Mouse (Mus musculus): ENCODE measurements around the gene Map4.
"Not testable (repeated sequence)": the region's sequence is repeated elsewhere in the genome, so short reads cannot be mapped to it uniquely, and the experiment has no call there.

The Map4 gene

DNA sequence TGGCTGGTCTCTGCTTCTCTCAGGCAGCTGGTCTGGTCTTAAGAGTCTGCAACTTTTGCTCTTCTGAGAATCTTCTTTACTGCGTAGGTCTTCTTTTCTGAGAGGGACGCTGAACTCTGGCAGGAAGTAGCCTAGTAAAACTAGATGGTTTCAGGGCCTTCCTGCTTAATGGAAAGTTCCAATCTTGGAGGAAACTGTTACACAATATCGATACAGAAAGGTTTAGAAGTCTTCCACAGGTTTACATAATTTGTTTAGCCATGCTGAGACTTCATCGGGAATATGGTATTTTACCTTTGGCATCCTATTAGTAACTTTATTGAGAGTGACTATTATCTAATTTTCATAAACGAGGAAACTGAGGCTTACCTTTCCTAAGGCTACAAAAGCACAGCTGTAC is 1.2 kb upstream of the Map4 start:
- DNase-seq = no peak

DNA sequence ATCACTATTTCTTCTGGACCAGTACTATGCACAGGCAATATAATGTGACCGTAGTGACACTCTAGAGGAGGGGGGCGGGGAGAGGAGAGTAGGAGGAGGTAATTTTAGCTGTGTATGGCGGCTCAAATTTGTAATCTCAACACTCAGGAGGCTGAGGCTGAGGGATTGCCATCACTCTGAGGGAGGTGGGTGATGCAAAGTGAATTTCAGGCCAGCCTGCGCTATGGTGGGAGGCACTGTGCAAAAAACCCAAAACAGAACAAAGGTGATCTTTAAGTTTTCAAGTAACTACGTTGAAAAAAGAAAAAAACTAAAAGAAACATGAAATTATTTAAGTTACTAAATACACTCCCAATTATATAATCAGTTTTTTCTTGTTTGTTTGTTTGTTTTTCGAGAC is 508 bp upstream of the Map4 start:
- DNase-seq = no peak

GRCm38 (mm10) chr9:109932361-109932755 is 1.1 kb downstream of the Map4 start:
- peak; percentile 57 for DNase-seq

- peak; percentile 67 for DNase-seq
These were observed 1.6 kb downstream of the Map4 start for GRCm38 (mm10) chr9:109932756-109933375.

DNA sequence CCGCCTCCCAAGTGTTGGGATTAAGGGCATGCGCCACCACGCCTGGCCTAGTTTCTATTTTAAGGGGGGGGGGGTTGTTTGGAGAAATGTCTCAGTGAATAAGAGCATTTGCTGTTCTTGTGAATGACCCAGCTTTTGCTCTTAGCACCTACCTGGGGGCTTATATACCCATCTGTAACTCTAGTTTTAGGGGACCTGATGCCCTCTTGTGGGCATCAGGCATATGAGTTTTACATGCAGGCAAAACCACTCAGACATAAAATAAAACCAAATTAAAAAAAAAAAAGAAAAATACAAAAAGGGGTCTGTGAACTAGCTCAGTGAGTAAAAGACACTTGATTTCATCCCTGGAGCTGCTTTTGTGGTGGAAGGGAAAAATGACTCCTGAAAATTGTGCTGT is 8.1 kb downstream of the Map4 start:
- peak; percentile 27 for DNase-seq

- DNase-seq = no peak
These were observed 11.5 kb downstream of the Map4 start for GRCm38 (mm10) chr9:109942796-109943195.

DNA sequence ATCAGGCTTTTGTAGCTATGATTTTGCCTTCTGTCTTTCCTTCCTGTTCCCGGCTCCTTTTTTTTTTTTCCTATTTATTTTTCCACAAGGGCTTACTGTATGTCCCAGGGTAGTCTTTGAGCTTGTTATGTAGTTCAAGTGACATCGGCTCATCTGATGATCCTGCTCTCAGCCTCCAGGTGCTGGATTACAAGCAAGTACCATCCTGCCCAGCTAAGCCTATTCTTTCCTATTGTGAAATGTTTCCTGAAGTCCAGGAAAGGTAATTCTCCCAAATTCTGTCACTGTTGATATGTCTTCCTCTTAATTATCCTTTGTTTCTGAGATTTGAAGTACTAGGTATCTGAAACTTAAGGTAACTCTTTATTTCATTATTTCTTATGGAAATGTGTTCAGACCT is 13.5 kb downstream of the Map4 start:
- DNase-seq = no peak

GRCm38 (mm10) chr9:109948546-109948945 is 17.3 kb downstream of the Map4 start:
- no peak for DNase-seq

DNA sequence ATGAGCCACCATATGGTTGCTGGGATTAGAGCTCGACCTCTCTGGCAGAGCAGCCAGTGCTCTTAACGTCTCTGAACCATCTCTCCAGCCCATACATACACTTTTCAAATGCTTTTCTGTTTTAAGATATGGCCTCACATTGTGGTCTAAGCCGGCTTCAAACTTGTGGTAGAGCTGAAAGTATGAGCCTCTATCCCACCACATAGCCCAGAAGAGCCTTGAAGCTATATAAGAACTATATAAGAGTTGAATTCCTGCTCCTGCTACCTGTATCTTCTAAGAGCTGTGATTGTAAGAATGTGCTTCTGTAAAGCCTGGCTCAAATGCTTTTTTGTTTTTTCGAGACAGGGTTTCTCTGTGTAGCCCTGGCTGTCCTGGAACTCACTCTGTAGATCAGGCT is 18.5 kb downstream of the Map4 start:
- peak; percentile 14 for DNase-seq

GRCm38 (mm10) chr9:109953538-109953937 is 22.3 kb downstream of the Map4 start:
- no peak for DNase-seq

DNA sequence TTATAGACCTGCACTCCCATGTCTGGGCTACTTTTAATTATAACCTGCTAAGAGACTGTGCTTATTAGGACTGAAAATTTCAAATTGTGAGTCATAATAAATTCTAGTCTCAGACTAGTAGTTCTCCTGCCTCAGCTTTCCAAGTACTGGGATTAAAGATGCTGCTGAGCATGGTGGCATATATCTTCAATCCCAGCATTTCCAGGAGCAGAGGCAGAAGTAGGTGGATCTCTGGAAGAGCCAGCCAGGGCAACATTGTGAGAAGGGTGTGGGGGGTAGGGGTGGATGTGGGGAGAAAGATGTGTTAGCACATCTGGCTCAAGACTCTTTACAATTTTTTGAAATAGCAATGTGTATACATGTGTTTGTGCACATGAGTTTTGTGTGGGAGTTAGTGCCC is 23.4 kb downstream of the Map4 start:
- DNase-seq = no peak

- no peak for DNase-seq
These were observed 28.3 kb downstream of the Map4 start for GRCm38 (mm10) chr9:109959456-109960150.

GRCm38 (mm10) chr9:109960593-109960992 is 29.3 kb downstream of the Map4 start:
- DNase-seq = no peak

GRCm38 (mm10) chr9:109964761-109965160 is 33.5 kb downstream of the Map4 start:
- DNase-seq = no peak

DNA sequence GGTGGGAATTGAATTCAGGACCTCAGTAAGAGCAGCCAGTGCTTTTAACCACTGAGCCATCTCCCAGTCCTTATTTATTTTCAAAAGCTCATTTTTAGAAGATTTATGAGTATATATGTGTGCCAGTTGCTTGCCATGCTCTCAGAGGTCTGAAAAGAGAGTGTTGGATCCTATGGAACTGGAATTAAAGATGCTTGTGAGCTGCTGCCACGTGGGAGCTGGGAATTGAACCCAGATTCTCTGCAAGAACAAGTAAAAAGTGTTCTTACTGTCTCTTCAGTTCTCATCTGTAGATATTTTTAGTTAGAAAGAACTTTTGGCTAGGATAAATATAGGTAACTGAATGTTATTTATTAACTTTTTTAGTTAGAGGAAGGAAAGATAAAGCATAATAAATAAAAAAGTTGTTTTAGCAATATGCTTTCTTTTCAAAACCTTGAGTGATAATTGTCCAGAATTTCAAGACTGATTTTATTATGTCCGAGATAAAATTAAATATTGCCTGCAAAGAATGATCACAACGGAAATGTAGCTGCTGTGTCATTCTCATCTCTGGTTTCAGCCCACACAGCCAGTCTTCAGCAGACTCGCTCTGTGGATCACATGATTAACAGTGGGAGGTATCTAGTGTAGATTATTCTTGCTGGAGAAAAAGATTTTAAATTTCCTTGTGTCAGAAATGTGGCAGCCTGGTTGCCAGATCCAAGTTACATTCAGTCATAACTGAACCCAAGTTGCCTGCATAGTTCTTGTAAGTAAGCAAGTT is 37.3 kb downstream of the Map4 start:
- DNase-seq = no peak

GRCm38 (mm10) chr9:109969181-109969580 is 37.9 kb downstream of the Map4 start:
- no peak for DNase-seq

DNA sequence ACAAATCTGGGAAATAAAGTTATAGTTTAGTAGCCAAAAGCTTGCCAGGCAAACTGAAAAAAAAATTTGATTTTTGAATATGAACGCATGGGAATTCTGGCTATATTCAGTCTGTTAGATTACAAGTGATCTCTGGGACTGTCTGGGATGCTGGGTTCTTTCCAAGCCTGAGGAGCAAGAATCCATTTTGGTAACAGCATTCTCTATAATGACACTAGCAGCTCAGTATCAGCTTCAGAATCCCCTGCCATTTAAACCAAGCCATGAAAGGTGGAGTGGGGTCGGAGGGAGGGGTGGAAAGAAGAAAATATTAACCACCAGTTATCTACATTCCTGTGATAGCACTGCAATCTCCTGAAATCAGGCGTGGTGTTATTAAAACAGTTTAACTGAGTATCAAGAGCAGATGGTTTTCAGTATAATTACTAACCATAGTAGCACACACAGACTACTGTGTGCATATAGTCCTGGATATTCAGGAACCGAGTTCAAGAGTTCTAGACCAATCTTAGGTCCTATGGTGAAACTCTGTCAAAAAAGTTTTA is 38.6 kb downstream of the Map4 start:
- DNase-seq = no peak

GRCm38 (mm10) chr9:109971711-109972110 is 40.5 kb downstream of the Map4 start:
- not testable (repeated sequence) for DNase-seq

- not testable (repeated sequence) for DNase-seq
These were observed 49.0 kb downstream of the Map4 start for GRCm38 (mm10) chr9:109980223-109980622.

DNA sequence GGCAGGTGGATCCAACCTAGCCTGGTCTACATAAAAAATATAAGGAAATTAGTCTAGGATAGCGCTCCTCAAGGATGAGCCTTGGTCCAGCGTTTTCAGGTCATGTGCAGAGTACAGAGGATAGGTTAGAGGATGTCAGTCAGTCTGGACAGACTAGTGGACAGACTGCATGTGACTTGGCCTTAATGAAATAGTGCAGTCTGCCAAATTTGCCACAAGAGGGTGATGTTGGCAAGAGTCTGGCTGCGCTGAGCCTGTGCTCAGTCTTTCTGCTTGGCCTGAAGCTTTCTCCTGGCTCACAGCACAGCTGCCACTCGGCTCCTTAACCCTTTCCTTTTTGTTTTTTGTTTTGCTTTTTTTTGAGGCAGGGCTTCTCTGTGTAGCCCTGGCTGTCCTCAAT is 54.2 kb downstream of the Map4 start:
- peak; percentile 85 for DNase-seq

GRCm38 (mm10) chr9:109989084-109989483 is 57.8 kb downstream of the Map4 start:
- DNase-seq = no peak

DNA sequence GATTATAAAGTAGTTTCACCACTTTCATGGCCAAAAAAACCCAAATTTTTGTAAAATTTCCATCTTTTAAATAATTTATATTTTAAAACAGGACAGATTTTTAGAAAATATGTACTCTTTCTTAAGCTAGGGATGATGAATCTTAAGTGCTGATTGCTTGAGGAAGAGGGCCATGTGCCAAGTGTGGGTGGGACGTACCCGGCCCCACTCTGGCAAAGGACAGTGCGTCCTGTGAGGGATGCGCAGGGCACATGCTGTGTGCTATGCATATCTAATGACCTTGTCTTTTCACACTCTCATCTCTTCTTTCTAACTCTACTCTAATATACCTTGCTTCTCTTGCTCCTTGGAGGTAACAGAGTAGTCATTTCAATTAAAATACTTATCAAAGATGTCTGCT is 66.2 kb downstream of the Map4 start:
- DNase-seq = no peak

DNA sequence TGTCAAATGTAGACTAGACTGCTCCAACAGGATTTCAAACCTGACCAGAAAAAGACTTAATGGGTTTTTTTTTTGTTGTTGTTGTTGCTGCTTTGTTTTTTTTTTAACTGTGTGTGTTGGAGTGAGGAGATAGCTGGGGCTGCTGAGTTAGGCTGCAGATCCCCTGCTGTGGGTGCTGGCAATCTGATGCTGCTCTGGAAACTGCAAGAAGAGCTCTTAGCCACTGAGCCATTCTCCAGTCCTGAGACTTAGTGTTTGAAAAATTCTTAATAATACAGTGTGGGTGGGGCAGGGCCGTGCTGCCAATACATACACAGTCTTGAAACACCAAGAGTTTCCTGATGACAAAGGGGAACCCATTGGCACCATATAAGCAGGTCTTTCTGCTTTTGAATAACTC is 70.7 kb downstream of the Map4 start:
- DNase-seq = peak; percentile 18

GRCm38 (mm10) chr9:110002413-110002812 is 71.2 kb downstream of the Map4 start:
- DNase-seq = peak; percentile 52

All from retina, postnatal 1 day (tissue).